Mouse (Mus musculus): Measurements from ENCODE around the gene Prkar1a.

Gene Prkar1a

DNA sequence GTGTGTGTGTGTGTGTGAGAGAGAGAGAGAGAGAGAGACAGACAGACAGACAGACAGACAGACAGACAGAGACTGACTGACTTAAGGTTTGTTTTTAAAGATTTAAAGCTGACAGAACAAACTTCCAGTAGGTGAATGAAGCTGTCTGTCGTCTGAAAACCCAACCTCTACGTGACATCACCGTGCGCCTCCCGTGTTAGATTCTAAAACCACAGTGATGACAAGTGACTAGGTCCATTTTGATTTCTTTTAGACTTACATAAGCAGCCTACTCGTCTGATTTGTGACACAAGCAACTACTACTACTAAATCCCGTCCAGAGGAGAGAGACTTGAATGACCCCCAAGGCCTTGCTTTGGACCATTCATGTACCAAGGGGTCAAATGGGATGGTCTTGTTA is 24.5 kb downstream of the Prkar1a start:
- DNase-seq: no peak

DNA sequence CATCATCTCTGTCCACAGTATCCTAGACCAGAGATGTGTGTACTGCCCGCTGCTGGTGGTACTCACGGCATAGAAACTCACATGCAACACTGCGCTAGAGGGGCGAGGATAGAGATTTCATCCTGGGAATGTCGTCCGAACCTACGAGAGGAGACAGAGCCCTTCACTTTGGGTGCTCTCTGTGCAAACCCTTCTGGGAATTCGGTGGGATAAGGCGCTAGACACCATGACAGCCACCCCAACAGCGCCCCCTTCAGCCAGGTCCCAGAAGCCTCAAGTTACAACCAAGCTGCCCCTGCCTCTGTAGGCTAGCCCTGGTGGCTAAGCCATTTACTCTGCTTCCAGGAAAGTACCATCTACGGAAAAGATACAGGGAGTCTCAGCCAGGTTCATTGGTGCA is 25.3 kb downstream of the Prkar1a start:
- no peak for DNase-seq

GRCm38 (mm10) chr11:109675208-109675607 is 26.0 kb downstream of the Prkar1a start:
- DNase-seq: no peak

DNA sequence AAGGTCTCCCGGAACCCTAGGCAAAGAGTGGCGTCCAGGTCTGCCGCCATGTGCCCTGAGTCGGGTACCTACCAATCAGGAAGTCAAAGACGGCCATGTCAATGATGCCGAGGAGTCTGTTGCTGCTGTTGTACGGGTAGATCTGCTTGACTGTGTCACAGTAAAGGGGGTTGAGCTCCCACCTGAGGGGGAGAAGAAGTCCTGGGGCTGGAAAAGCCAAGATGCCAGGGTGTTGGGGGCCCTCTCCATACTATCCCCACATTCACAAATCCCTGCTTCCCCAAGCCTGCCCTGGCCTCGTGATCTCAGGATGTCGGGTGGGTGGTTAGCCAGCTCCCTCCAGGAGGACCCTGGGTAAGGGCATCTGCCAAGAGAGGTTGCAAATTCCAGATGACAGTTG is 26.6 kb downstream of the Prkar1a start:
- DNase-seq: no peak

- DNase-seq: peak in 1 of 2 experiments; percentile 20
Measured at GRCm38 (mm10) chr11:109676621-109677373, 27.6 kb downstream of the Prkar1a start.

DNA sequence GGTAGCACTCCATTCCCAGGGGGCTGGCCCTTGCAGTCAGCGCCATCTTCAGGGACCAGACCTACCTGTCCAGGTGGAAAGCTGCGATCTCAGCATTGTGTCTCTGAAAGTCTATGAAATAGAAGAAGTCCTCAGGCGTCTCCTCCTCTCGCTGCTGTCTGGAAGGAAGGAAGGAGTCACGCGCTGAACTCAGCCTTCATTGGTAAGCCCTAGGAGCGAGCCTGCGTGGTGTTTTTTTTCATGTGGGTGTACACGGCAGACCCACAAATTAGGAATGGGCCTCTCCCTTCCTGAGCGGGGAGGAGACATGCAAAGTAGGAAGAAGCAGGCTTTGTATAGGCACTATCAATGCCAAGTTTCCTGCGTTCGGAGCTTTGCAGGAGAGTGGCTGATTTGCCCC is 29.1 kb downstream of the Prkar1a start:
- DNase-seq: no peak

DNA sequence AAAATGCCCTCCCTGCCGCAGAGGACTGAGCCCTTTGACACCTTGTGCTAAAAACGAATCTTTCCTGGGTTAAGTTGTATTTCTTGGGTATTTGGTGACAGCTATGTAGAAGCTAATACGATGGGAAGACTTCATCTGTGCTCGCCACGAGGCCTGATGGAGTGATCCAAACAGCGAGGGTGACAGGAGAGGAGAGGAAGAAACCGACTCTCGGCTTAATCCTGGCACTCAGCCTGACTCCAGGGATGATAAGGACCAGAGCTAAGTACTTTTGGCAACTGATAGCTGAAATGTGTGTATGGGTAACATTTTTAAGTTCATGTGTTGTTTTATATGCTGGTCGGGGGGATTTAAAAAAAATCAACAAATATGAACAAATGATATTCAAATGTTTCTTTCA is 31.7 kb downstream of the Prkar1a start:
- DNase-seq: no peak

- DNase-seq: no peak
Measured at GRCm38 (mm10) chr11:109681556-109681955, 32.4 kb downstream of the Prkar1a start.

- no peak for DNase-seq
Measured at GRCm38 (mm10) chr11:109682221-109682620, 33.0 kb downstream of the Prkar1a start.

DNA sequence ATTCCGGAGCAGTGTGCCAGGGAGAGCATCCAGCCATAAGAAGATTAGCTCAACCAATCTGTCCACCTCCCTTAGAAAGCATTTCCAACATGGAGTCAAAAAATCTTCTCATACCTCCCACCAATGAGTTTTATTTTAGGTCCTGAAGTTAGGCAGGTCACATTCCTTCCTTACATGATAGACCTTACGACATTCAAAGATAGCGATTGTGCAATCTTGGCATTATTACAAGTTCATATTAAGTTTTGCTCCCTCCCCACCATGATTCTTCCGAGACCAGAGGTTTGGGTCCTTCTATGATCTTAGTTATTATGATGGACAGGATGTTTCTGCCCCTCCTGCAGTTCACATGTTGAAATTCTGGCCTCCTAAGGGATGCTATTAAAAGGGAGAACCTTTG is 40.3 kb downstream of the Prkar1a start:
- no peak for DNase-seq

- no peak for DNase-seq
Measured at GRCm38 (mm10) chr11:109692737-109693136, 43.5 kb downstream of the Prkar1a start.

DNA sequence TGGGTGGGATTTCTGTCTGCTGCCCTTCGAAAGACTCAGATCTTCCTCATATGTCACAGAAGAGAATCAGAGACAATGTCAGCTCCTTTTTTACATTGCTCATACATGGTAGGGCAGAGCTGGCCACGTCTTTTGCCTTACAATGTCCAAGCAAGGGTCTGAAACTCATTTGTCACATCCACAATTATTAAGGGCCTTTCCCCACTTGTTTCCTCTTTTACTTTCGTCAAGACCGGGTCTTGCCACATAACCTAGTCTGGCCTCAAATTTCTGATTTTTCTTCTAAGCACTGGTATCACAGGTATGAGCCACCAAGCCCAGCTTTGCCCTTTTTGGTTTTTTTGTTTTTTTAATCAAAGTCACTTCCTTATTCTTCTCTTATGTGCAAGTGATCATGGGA is 47.3 kb downstream of the Prkar1a start:
- no peak for DNase-seq

- no peak for DNase-seq
Measured at GRCm38 (mm10) chr11:109697089-109697643, 48.0 kb downstream of the Prkar1a start.

DNA sequence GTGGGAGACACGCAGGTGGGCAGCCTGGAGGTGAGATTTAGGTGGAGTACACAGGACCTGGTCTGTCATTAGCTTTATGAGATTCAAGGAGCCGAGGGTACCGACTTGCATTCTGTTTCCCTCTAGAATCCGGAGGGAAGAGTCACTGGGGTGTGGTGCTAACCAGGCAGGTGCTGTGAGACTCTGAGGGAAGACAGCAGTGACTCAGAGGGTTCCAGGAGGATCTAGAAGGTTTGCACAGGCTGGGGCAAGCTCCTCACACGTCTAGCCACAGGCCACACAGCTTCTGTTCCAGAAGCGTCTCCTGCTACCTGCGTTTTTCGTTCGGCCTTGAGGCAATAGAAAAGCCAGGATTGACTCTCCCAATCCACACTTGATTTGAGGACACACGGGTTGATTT is 49.5 kb downstream of the Prkar1a start:
- no peak for DNase-seq

GRCm38 (mm10) chr11:109699784-109700183 is 50.6 kb downstream of the Prkar1a start:
- no peak for DNase-seq

DNA sequence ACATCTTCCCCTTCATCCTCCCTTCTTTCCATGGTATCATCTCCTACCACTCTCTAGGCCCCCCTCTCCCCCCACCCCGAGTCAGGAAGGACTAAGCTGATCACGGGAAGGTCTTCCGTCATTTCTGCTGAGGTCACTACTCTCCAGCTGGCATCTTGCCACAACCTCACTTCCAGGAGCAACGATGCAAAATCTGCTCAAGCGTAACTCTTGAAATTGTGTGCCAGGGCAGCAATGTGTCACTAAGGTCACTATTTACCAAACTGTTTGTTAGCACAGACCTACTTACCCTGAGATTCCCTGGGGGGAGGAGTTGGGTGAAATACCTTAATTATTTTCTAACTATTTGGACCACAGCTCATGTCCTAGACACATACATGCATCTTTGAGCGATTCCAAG is 51.6 kb downstream of the Prkar1a start:
- no peak for DNase-seq

GRCm38 (mm10) chr11:109702031-109702815 is 53.0 kb downstream of the Prkar1a start:
- no peak for DNase-seq

DNA sequence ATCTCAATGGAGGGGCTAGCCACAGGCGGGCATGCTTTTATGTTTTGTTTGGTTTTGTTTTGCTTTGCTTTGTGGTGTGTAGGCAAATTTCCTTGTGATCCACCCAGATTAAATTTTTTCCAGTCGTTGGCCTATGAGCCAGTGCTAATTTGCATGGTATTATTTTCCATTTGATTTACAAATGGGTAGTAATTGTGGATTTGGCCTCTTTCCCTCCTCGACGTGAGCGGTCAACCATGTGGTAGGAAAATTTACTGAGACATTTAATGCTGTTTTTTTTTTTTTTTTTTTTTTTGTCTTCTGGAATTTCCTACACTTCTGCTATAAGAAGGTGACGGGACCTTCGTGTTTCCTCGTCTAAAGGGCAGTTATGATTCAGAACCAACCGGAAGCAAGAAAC is 54.6 kb downstream of the Prkar1a start:
- no peak for DNase-seq

DNA sequence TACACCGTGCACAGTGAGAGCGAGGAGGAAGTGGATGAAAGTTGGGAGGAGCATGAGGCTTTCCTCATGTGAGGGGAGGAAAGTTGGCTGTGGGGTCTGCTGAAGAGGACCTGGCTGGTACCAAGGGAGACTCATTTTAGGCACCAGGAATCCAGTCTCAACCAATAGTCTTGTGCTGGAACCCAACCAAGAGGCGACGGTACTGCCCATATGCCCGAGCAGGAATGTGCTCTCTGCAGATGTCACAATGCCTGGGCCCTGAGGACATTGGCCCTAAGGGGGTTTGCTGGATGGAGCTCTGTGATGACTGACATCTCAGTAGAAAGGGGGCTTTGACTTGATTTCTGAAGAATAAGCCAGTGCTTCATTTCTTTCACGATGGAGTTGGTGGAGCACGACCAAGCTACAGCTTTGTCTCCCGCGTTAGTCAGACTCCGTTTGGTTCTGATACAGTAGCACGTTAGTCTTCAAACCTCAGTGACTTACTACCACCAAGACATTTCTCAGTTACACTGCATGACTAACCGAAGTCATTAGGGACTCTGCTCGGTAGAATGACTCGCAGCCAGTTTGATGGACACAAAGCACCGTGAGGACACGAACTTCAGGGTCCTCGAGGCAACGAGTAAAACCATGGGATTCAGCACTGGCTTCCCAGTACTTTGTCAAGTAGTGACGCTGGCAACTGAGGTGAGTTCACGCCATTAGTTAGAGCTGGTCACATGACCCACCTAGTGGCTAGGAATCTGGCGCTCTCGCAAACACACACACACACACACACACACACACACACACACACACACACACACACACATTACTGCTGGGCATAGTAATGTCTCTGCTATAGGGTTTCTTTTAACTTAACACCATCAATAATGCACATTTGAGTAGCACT is 55.4 kb downstream of the Prkar1a start:
- no peak for DNase-seq

GRCm38 (mm10) chr11:109705336-109706054 is 56.3 kb downstream of the Prkar1a start:
- no peak for DNase-seq

GRCm38 (mm10) chr11:109706055-109706412 is 56.8 kb downstream of the Prkar1a start:
- peak; percentile 53 to 74 for DNase-seq

- DNase-seq: no peak
Measured at GRCm38 (mm10) chr11:109706586-109706985, 57.4 kb downstream of the Prkar1a start.
